Mouse (Mus musculus) layer of hippocampus, adult 18-20 months (tissue): ENCODE data around the gene Gm21783. TPM values are rescaled to one million over a fixed set of nuclear protein-coding genes. Genes with fewer than 3 reads are reported as not detected.
"Not testable (repeated sequence)": the region's sequence is repeated elsewhere in the genome, so short reads cannot be mapped to it uniquely, and the experiment has no call there.

Experiments
- DNase-seq, 2 experiments: peaks; one replicate each; pipeline ENCODE4 v3.0.0; 2022; ENCODE audit warnings: low spot score in 2 of 2
- long read RNA-seq: library from polyadenylated mRNA; stranded (forward); transcript quantifications from one replicate; pipeline ENCODE4 v2.0.0, GENCODE M21; 2021
- total RNA-seq, 2 experiments: library from RNA; stranded (reverse); gene quantifications; 2 replicates each; pipeline ENCODE4 v1.2.3; 2021

The Gm21783 gene
- not detected for total RNA-seq
- long read RNA-seq: 0 reads

DNA sequence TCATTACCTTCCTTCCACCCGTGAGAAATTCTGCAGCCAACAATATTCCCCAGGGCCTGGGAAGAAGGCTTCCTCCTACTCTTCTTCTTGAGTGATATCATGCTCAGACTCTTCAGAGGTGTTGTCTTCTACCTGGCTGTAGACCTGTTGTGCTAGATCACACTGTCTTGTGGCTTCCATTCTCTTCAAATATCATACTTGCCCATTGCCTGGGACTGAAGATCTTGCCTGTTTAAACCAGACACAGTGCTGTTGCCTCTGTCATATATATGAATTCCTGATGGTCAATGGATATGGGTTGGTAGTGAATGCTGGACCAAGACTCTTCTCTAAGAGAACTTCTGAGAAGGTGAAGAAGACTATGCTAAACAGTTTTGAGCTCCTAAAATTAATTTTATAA, at the start of gene Gm21783:
Gene Gm21783 (minus strand): TSS at position 101 of the 400 bp plus-strand sequence.
- DNase-seq: not testable (repeated sequence)
